ENCODE assay signal across 24 mouse cellular contexts in genomic region chr7:121533639-121534038, GRCm38 (mm10).
"Had no signal": no experiment of that assay in that cellular context is flagged by ENCODE, and none has a peak within 500 bp of the region (broad histone marks: within the 10 kb centered on the region; RNA-seq: fewer than 3 reads in every experiment).

No protein-coding gene starts in this region.

- H3K36me3 ChIP-seq: kidney, embryonic 15.5 days; limb, embryonic 10.5 days; limb, embryonic 13.5 days; liver, embryonic 12.5 days; liver, embryonic 15.5 days; lung, embryonic 15.5 days; midbrain, embryonic 10.5 days; midbrain, embryonic 13.5 days; neural tube, embryonic 13.5 days had no signal

- H3K4me3 ChIP-seq: kidney, embryonic 15.5 days; limb, embryonic 10.5 days; limb, embryonic 13.5 days; liver, embryonic 12.5 days; liver, embryonic 15.5 days; lung, embryonic 15.5 days; megakaryocyte, embryonic 14.5 days; midbrain, embryonic 10.5 days; midbrain, embryonic 13.5 days; myocyte; neural tube, embryonic 13.5 days had no signal

- H3K9me3 ChIP-seq: kidney, embryonic 15.5 days; limb, embryonic 10.5 days; limb, embryonic 13.5 days; liver, embryonic 12.5 days; liver, embryonic 15.5 days; lung, embryonic 15.5 days; megakaryocyte, embryonic 14.5 days; midbrain, embryonic 10.5 days; midbrain, embryonic 13.5 days; neural tube, embryonic 13.5 days had no signal

- H3K27me3 ChIP-seq: kidney, embryonic 15.5 days; limb, embryonic 13.5 days; liver, embryonic 12.5 days; liver, embryonic 15.5 days; lung, embryonic 15.5 days; megakaryocyte, embryonic 14.5 days; midbrain, embryonic 13.5 days; neural tube, embryonic 13.5 days had no signal

- DNase-seq: kidney, adult 11 months; kidney, adult 8-10 months; kidney, postnatal 10 days; kidney, postnatal 36 days; liver; lung, adult 18-20 months; lung, postnatal 10 days; lung, postnatal 36 days; retina, postnatal 1 day; thymus, adult 2 months; thymus, postnatal 14 days; thymus, postnatal 4 days had no signal

- H3K4me1 ChIP-seq: kidney, embryonic 15.5 days; liver, embryonic 12.5 days; liver, embryonic 15.5 days; lung, embryonic 15.5 days; midbrain, embryonic 13.5 days had no signal

- H3K27ac ChIP-seq: kidney, embryonic 15.5 days; limb, embryonic 10.5 days; limb, embryonic 13.5 days; liver, embryonic 12.5 days; liver, embryonic 15.5 days; lung, embryonic 15.5 days; midbrain, embryonic 10.5 days; midbrain, embryonic 13.5 days; neural tube, embryonic 13.5 days; stomach, postnatal 0 days had no signal
